Mouse (Mus musculus) neural tube, embryonic 13.5 days (tissue): ENCODE results near the gene Hnrnpm. TPM values are rescaled to one million over a fixed set of nuclear protein-coding genes. Genes with fewer than 3 reads are reported as not detected.

ENCODE experiments used
- ATAC-seq: fragments of 200-750 bp; cut with Nextera tagmentation; 2 replicates; pipeline ENCODE4 v1.8.0; 2017; ENCODE audit warnings: low read depth, mild to moderate bottlenecking, moderate TSS enrichment, moderate library complexity
- H3K27ac ChIP-seq: fragments of 300-500 bp; sonication (generic); replicated peaks from 2 replicates; pipeline ENCODE4 v1.5.1; 2015; ENCODE audit warnings: moderate library complexity, mild to moderate bottlenecking, inconsistent platforms
- H3K27me3 ChIP-seq: fragments of 300-500 bp; sonication (generic); 2 replicates; pipeline ENCODE4 v1.6.1; 2015; ENCODE audit warnings: mild to moderate bottlenecking, inconsistent platforms
- H3K36me3 ChIP-seq: fragments of 300-500 bp; sonication (generic); 2 replicates; pipeline ENCODE4 v1.6.1; 2015; ENCODE audit warnings: mild to moderate bottlenecking, inconsistent platforms
- H3K4me1 ChIP-seq: fragments of 300-500 bp; sonication (generic); replicated peaks from 2 replicates; pipeline ENCODE4 v1.6.1; 2015; ENCODE audit warnings: inconsistent platforms
- H3K4me2 ChIP-seq: fragments of 300-500 bp; sonication (generic); 2 replicates; pipeline ENCODE4 v1.6.1; 2015; ENCODE audit warnings: inconsistent platforms, mild to moderate bottlenecking, moderate library complexity
- H3K4me3 ChIP-seq: fragments of 300-500 bp; sonication (generic); 2 replicates; pipeline ENCODE4 v1.5.1; 2015; ENCODE audit warnings: mild to moderate bottlenecking, inconsistent platforms
- H3K9ac ChIP-seq: fragments of 300-500 bp; sonication (generic); 2 replicates; pipeline ENCODE4 v1.6.1; 2015; ENCODE audit warnings: moderate library complexity, mild to moderate bottlenecking, inconsistent platforms
- H3K9me3 ChIP-seq: fragments of 300-500 bp; sonication (generic); 2 replicates; pipeline ENCODE4 v1.6.1; 2016; ENCODE audit warnings: inconsistent platforms
- WGBS: fragments of 180-500 bp; shearing (Covaris S2); methylation state at CpG from one replicate; pipeline ENCODE4 v1.1.7; 2015; 5-methylcytosine and 5-hydroxymethylcytosine counted together
- polyA plus RNA-seq: library from polyadenylated mRNA; unstranded; fragments of >200 nt; fragmentation: Nextera tagmentation; extraction: Ambion mirVana; gene quantifications from 2 replicates; pipeline ENCODE4 v1.2.1, GENCODE M21; 2015

Hnrnpm gene
- polyA plus RNA-seq, 1 experiment from 2014 or later: 227 TPM

DNA sequence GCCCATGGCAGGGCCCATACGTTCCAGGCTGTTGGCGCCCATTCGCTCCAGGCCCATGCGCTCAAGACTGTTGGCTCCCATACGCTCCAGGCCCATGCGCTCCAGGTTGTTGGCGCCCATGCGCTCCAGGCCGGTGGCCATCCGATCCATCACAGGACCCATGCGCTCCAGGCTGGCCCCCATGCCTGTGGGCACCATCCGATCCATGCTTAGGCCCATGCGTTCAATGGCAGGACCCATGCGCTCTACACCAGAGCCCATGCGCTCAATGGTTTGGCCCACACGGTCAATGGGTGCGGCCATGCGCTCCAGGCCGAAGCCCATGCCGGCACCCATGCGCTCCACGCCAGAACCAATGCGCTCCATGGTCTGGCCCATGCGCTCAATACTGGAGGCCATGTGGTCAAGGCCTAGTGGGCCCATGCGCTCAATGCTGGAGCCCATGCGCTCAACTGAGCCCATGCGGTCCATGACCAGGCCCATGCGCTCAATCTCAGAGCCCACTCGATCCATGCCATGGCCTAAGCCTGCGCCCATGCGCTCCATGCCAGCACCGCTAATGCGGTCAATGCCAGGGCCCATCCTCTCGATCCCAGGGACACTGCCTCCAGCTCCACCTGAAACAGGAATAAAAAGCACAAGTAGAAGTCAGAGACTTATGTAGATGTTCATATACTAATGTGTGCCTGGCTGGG lies 36.7 kb downstream of the Hnrnpm start:
- Histone ChIP-seq H3K4me2 (no peak overlapping the region), H3K4me1 (no peaks in the 10 kb centered on the region), H3K9me3 (no peaks in the 10 kb centered on the region), H3K36me3 (peaks cover 98% of the 10 kb centered on the region), H3K27ac (no peak overlapping the region), H3K4me3 (no peak overlapping the region), H3K27me3 (no peaks in the 10 kb centered on the region), H3K9ac (no peak overlapping the region)
- peak; percentile 32; the same call in 1 of the 2 replicates for ATAC-seq
- 97% methylated on average over 34 of the region's 34 CpGs for WGBS

DNA sequence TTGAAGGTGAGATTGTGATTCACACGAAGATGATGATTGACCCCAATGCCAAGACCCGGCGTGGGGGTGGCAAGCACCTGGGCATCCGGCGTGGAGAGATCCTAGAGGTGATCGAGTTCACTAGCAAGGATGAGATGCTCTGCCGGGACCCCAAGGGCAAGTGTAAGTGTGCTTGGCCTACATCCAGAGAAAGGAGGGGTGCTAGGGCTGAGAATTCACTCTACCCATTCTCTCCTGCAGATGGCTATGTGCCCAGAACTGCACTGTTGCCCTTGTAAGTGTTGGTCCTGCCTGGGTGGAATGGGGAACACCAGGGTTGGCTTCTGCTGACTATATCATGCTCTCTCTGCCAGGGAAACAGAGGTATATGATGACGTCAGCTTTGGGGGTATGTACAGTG lies 41.6 kb downstream of the Hnrnpm start:
- peaks cover 91% of the 10 kb centered on the region for H3K36me3 ChIP-seq

DNA sequence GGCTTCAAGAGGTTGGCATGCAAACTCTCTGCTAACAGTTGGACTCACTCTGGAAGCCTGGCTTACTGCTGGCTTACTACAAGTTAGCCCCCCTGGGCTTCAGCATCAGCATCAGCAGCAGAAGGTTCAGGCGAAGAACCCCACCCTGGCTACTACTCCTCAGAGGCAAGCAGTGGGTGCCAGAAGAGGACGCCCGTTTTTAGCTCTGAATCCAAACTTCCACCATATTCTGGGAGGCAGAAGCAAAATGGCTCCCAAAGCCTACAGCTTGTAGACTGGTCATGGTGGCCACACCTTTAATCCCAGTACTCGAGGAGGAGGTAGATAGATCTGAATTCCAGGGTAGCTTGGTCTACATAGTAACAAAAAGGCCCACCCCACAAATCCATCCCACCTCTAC lies 42.6 kb downstream of the Hnrnpm start:
- Histone ChIP-seq H3K4me1 (no peaks in the 10 kb centered on the region), H3K4me2 (no peak overlapping the region), H3K9me3 (no peaks in the 10 kb centered on the region), H3K9ac (no peak overlapping the region), H3K27ac (no peak overlapping the region), H3K36me3 (peaks cover 83% of the 10 kb centered on the region), H3K4me3 (no peak overlapping the region), H3K27me3 (no peaks in the 10 kb centered on the region)
- 97% methylated on average over 4 of the region's 4 CpGs for WGBS
- ATAC-seq: no peak

More for the DNA sequence above, 41.6 kb downstream of the Hnrnpm start:
- Histone ChIP-seq H3K4me1 (no peaks in the 10 kb centered on the region), H3K4me2 (no peak overlapping the region), H3K9ac (no peak overlapping the region), H3K27me3 (no peaks in the 10 kb centered on the region), H3K9me3 (no peaks in the 10 kb centered on the region), H3K4me3 (no peak overlapping the region), H3K27ac (no peak overlapping the region)
- 97% methylated on average over 8 of the region's 8 CpGs for WGBS
- no peak for ATAC-seq

DNA sequence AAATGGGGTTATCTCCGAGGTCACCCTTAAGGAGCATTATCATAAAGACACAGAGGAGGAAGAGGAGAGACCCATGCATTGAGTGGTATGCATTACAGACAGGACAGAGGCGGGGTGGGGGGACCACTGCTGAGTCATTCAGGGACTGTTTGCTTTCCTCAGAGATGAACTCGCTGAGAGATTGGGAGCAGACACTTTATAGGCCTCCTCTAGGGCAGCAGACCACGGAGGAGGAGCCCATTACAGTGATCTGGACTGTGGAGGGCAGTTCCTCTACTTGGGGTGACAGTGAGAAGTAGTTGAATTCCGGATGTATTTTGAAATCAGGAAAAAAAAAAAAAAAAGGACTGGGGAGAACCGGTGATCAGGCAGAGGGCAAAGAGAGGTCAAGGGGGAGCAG lies 46.9 kb downstream of the Hnrnpm start:
- Histone ChIP-seq H3K4me2 (no peak overlapping the region), H3K9ac (no peak overlapping the region), H3K36me3 (peaks cover 71% of the 10 kb centered on the region), H3K27ac (no peak overlapping the region), H3K27me3 (no peaks in the 10 kb centered on the region), H3K9me3 (no peaks in the 10 kb centered on the region), H3K4me3 (no peak overlapping the region), H3K4me1 (no peaks in the 10 kb centered on the region)
- 67% methylated on average over 6 of the region's 6 CpGs for WGBS
- no peak for ATAC-seq

DNA sequence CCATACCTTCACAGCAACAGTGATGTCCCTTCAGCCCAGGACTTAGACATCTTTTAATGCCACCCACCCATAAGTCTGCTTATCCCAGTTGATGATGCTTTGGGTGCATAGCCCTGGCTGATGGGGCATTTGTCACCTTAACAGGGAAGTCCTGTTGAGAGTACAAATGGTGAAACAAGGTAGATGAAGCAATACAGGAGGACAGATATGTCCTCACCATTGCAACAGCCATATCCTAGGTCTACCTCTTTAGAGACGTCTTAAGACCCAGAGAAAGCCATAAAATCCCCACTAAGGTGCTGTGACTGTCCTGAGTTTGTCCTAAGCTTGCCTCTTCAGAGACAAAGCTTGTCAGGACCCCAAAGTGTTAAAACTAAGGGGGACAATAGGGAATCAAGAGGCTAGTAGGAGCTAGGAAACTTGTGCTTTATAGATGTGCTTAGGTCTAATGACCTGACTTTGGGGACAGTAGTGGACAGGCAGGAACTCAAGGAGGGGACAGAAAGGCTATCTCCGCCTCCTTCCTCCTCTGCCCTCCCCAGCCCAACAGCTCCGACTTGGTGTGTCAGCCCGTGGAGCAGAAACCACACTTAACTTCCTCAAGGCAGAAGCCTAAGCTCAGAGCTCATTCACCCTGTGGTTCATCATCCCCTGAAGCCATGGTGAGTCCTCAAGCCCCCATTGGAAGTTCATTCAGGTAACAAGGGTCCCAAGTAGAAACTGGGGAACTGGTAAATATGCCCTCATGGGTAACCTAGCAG lies 49.0 kb downstream of the Hnrnpm start, which contains the start of gene Pram1:
TSS of gene Pram1 (plus strand) at position 541 of the 761 bp plus-strand sequence.
- no peak for ATAC-seq
- no peak within 1 kb of the TSS for H3K27ac ChIP-seq
- no peaks in the 10 kb centered on the region for H3K4me1 ChIP-seq
- H3K4me2 ChIP-seq: no peak within 1 kb of the TSS
- no peak within 1 kb of the TSS for H3K4me3 ChIP-seq
- no peak within 1 kb of the TSS for H3K9ac ChIP-seq
- H3K9me3 ChIP-seq: no peaks in the 10 kb centered on the region
- WGBS: 88% methylated on average over 4 of the region's 4 CpGs
- H3K27me3 ChIP-seq: no peaks in the 10 kb centered on the region
- peaks cover 62% of the 10 kb centered on the region for H3K36me3 ChIP-seq

DNA sequence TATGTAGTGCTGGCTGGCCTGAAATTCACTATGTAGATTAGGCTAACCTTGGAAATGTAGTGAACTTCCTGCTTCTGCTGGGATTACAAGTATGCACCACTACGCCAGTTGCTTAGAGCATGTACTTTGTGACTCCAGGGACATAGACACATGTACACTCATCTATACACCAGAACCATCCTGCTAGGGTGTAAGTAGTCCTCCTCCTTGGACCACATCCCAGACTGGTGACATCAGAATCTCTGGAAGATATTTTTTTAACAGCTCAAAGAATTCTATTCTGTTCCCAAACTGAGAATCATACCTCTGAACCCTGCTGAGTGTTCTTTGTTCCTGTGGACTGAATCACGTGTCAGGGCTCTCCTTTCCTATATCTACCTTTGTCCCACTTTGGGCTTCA lies 49.6 kb downstream of the Hnrnpm start:
- Histone ChIP-seq H3K4me2 (no peak overlapping the region), H3K9ac (no peak overlapping the region), H3K4me1 (no peaks in the 10 kb centered on the region), H3K36me3 (peaks cover 61% of the 10 kb centered on the region), H3K27me3 (no peaks in the 10 kb centered on the region), H3K9me3 (no peaks in the 10 kb centered on the region), H3K4me3 (no peak overlapping the region), H3K27ac (no peak overlapping the region)
- ATAC-seq: no peak
- WGBS: 76% methylated on average over 2 of the region's 2 CpGs

DNA sequence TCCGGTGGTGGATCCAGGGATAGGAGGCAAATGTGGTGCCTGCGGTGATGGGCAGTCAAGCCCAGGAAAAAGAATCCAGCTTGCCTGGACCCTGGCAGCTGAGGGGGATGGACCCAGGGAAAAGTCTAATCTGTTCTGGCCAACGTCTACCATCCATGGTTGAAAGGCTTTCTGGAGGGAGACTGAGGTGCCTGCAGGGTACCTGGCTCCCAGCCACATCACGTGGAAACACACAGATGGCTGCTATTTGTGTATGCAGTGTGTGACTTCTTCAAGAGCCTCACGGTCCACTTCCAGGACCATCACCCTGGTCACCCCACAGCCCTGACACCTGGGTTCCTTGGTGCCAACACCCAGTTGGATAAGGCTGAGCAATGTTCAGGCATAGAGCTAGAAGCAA lies 54.9 kb downstream of the Hnrnpm start:
- Histone ChIP-seq H3K9ac (no peak overlapping the region), H3K4me2 (no peak overlapping the region), H3K9me3 (no peaks in the 10 kb centered on the region), H3K36me3 (peaks cover 45% of the 10 kb centered on the region), H3K27ac (no peak overlapping the region), H3K4me3 (no peak overlapping the region), H3K4me1 (peaks cover 26% of the 10 kb centered on the region), H3K27me3 (no peaks in the 10 kb centered on the region)
- no peak for ATAC-seq
- 82% methylated on average over 5 of the region's 5 CpGs for WGBS

DNA sequence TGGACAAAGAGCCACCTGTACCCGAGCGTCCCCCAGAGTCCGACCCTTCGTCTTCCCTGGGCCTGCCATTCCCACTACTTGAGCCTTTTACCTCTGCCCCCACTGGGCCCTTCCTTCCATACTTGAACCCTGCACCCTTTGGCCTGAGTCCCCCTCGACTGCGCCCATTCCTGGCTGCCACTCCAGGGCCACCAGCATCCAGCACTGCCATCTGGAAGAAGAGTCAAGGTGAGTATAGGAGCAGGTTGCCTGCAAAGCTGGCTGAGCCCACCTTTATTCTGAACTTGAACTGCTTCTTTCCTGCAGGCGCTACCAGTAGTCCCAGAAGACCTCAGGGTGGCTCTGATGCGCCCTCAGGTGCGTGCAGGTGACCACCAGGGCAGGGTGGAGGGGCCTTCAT lies 55.4 kb downstream of the Hnrnpm start:
- Histone ChIP-seq H3K27ac (no peak overlapping the region), H3K27me3 (no peaks in the 10 kb centered on the region), H3K4me3 (no peak overlapping the region), H3K9me3 (no peaks in the 10 kb centered on the region), H3K9ac (0 out of 2 replicates have a peak overlapping the region, but pooled peaks have one; percentile 27), H3K4me1 (peaks cover 26% of the 10 kb centered on the region), H3K4me2 (no peak overlapping the region), H3K36me3 (peaks cover 43% of the 10 kb centered on the region)
- ATAC-seq: no peak
- WGBS: 95% methylated on average over 9 of the region's 9 CpGs

DNA sequence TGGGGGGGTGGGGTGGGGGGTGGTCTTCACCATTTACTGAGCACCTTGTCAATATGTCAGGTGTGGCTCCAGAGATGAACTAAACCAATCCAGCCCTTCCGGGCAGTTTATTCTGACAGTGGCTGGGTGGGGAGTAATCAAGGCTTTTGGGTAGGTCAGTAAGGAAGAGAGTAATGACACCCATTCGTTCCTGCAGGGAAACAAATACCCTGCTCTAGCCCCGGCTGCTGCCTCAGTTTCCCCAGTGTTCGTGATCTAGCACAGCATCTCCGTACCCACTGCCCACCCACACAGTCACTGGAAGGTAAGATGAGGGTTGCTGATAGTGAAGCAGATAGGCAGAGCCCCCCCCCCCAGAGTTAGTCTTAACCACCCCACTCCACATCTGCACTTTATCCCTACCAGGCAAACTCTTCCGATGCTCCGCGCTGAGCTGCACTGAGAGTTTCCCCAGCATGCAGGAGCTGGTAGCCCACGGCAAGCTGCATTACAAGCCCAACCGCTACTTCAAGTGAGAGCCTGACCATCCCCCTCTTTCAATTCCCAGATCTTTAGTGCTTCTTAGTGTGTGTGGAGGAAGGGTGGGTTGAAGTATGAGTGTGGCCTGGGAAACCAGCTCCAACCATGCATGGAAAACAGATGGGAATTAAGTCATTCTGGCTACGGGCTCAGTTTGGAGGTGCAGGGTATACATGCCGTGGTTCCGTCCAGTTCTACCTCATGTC lies 56.3 kb downstream of the Hnrnpm start:
- ATAC-seq: no peak
- no peak overlapping the region for H3K4me3 ChIP-seq

DNA sequence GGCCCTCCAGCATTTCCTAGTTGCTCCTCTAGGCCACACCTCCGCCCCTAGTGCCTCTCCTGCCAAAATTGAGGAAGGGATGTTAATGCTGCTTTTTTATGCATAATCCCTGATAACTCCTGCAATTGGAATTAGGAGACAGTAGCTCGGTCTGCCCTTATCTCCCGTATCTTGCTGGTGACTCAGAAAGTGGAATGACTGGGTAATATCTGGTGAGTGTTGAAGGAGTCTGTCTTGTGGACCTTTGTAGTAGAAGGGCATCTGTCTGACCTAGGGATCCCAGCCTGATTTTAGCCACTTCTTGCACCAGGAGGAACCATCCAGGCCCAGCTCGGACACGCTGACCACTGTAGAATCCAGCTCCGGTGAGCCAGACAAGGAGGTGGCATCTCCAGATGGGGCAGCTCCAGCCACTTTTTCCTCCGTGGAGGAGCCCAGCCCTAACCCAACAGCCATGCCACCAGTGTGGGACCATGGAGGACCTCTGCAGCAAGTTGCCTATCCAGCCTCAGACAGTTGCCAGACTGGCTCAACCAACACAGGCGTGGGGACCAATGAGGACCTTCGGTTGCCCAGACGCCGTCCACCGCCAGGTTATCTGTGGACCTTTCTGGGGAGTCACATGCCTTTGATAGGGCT lies 57.1 kb downstream of the Hnrnpm start:
- Histone ChIP-seq H3K4me3 (peak overlapping the region; percentile 55), H3K9ac (peak overlapping the region; percentile 78), H3K27ac (peak overlapping the region; percentile 96), H3K4me2 (peak overlapping the region; percentile 67), H3K9me3 (no peaks in the 10 kb centered on the region), H3K36me3 (peaks cover 35% of the 10 kb centered on the region), H3K27me3 (no peaks in the 10 kb centered on the region), H3K4me1 (peaks cover 26% of the 10 kb centered on the region)
- WGBS: 75% methylated on average over 12 of the region's 12 CpGs
- ATAC-seq: peak; percentile 21

More for the DNA sequence above, 56.3 kb downstream of the Hnrnpm start:
- Histone ChIP-seq H3K9ac (peak overlapping the region; percentile 78; the same call in 1 of the 2 replicates), H3K27ac (no peak overlapping the region), H3K4me1 (peaks cover 26% of the 10 kb centered on the region), H3K9me3 (no peaks in the 10 kb centered on the region), H3K4me2 (peak overlapping the region; percentile 67), H3K27me3 (no peaks in the 10 kb centered on the region), H3K36me3 (peaks cover 39% of the 10 kb centered on the region)
- 84% methylated on average over 13 of the region's 13 CpGs for WGBS

DNA sequence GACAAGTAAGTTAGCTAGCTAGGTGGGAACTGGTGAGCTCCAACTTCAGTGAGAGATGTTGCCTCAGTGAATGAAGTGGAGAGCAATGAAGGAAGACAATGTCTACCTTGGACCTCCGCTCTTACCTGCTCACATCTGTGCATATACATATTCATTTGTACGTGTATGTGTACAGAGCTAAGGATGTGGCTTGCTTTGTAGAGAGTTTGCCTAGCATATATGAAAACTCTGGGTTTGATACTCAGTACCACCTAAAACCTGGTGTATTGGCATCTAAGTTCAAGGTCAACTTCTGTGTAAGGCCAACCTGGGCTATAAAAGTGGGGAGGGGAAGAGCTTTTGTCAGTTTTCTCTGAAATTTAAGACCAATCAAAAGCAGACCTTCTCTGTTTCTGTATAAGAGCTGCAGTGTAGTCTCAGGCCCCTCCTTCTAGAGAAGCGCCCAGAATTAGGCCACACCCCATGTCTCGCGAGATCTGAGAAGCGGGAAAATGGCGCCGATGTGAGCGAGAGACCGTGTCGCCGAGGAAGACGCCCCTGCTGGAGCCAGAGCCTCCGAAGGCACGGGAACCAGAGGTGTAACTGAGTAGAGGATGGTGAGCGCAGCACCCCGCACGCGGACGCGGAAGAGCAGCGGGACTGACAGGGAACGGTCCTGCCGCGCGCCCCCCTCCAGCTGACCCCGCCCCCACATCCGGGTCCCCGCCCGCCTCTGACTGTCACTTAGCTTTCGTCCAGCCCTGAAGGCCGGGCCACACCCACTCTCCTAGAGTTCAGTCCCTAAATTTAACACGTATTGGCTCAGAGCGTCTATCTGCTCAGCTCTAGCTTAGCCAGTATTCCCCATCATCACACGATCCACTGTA lies 57.8 kb downstream of the Hnrnpm start, which contains the start of gene Zfp414:
TSS of gene Zfp414 (plus strand) at position 470 of the 866 bp plus-strand sequence.
- Histone ChIP-seq H3K4me1 (peaks cover 26% of the 10 kb centered on the region), H3K4me2 (peak within 1 kb of the TSS; percentile 67), H3K9me3 (no peaks in the 10 kb centered on the region), H3K27me3 (no peaks in the 10 kb centered on the region), H3K27ac (peak within 1 kb of the TSS; percentile 96), H3K36me3 (peaks cover 30% of the 10 kb centered on the region), H3K4me3 (peak within 1 kb of the TSS; percentile 55), H3K9ac (peak within 1 kb of the TSS; percentile 78)
- ATAC-seq: peak; percentile 96
- 3% methylated on average over 31 of the region's 35 CpGs for WGBS
